In the genomic region with DNA sequence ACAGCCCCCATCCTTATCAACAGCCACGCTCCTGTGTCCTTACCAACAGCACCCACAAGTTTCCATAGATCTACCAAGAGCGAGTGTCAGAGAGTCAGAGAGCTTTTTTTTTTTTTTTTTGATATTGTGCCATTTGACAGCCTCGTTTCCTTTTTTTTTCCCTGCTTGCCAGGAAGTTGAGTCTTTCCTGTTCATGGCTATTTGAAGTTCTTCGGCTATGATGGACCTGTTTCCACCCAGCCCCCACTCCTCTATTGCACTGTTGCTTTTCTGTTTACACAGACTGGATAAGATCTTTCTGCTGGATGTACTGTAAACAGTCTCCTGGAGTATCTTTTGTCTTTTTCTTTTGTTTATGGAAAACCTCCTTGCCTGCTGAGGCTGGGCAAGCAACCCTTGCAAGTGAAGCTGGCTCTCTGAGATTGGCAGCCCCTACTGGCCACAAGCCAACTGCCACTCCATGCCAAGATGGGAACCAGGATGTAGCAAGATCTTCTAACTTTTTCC, we compare ENCODE assay signal across 9 mouse cellular contexts.
DNase-seq lines count a peak whose midpoint lies in the region; ATAC-seq and TF ChIP-seq lines count a peak whose summit lies in the region.
"Had no signal": no experiment of that assay in that cellular context is flagged by ENCODE, and none has a peak within 500 bp of the region (broad histone marks: within the 10 kb centered on the region; RNA-seq: fewer than 3 reads in every experiment).

No protein-coding gene starts in this region.

- H3K4me3 ChIP-seq in kidney, embryonic 14.5 days (ENCODE audit: low read length) = no peak overlapping the region
- H3K4me3 ChIP-seq in hindbrain, embryonic 10.5 days = no peak overlapping the region
- no peak overlapping the region for H3K4me3 ChIP-seq in left cerebral cortex, adult 2 months
- H3K4me3 ChIP-seq: megakaryocyte, embryonic 14.5 days had no signal

- no peaks in the 10 kb centered on the region for H3K4me1 ChIP-seq in kidney, embryonic 14.5 days (ENCODE audit: control insufficient read depth, insufficient read depth, low read length)
- H3K4me1 ChIP-seq in hindbrain, embryonic 10.5 days (replicated peaks) = no peaks in the 10 kb centered on the region

- H3K36me3 ChIP-seq in kidney, embryonic 14.5 days (ENCODE audit: control insufficient read depth, insufficient read depth, low read length) = no peaks in the 10 kb centered on the region
- H3K36me3 ChIP-seq in hindbrain, embryonic 10.5 days = no peaks in the 10 kb centered on the region

- ATAC-seq in kidney, embryonic 14.5 days (ENCODE audit: low FRiP score, low TSS enrichment) = no peak

- no peaks in the 10 kb centered on the region for H3K9me3 ChIP-seq in kidney, embryonic 14.5 days (ENCODE audit: control insufficient read depth, low read length)
- no peaks in the 10 kb centered on the region; the same call in 1 of the 2 replicates for H3K9me3 ChIP-seq in hindbrain, embryonic 10.5 days

- H3K27me3 ChIP-seq in kidney, embryonic 14.5 days (ENCODE audit: control insufficient read depth, insufficient read depth, low read length) = no peaks in the 10 kb centered on the region
- no peaks in the 10 kb centered on the region for H3K27me3 ChIP-seq in hindbrain, embryonic 10.5 days (ENCODE audit: insufficient read depth, poor library complexity, severe bottlenecking)
- H3K27me3 ChIP-seq: megakaryocyte, embryonic 14.5 days had no signal

- H3K27ac ChIP-seq in kidney, embryonic 14.5 days (ENCODE audit: low read depth, low read length) = no peak overlapping the region
- no peak overlapping the region for H3K27ac ChIP-seq in hindbrain, embryonic 10.5 days
- H3K27ac ChIP-seq in left cerebral cortex, adult 2 months = no peak overlapping the region

- peak; percentile 46 for DNase-seq in kidney, adult 11 months
- peak; percentile 12 for DNase-seq in CD4-positive helper T cell, adult 2 months (ENCODE audit: low read depth, low spot score)
- DNase-seq in NIH3T3 (ENCODE audit: low read depth) = peak; percentile 5
- DNase-seq in kidney, postnatal 25 days = peak; percentile 47 to 60
- DNase-seq in hindbrain, embryonic 10.5 days (ENCODE audit: low spot score) = no peak
- DNase-seq in neural tube, embryonic 10.5 days (ENCODE audit: extremely low spot score, low spot score) = no peak
- no peak for DNase-seq in left cerebral cortex, adult 2 months (ENCODE audit: extremely low spot score in 1 of 2, low spot score in 2 of 2)

- H3K4me2 ChIP-seq in kidney, embryonic 14.5 days (replicated peaks; ENCODE audit: low read depth, low read length) = no peak overlapping the region

- no peak overlapping the region for H3K9ac ChIP-seq in kidney, embryonic 14.5 days (ENCODE audit: low read depth, low read length)

- 73% methylated on average over 4 of the region's 4 CpGs for WGBS in kidney, embryonic 14.5 days
- WGBS in hindbrain, embryonic 10.5 days = 61% methylated on average over 4 of the region's 4 CpGs

- no peak for TF ChIP-seq CTCF in left cerebral cortex, adult 2 months (IDR thresholded peaks at IDR 0.05)

- intact Hi-C loops in left cerebral cortex, adult 2 months (cut with DNase I) = no loop called here

Comparison
In these comparisons a context has a peak if more than half of its experiments do, and no peak if none do; other contexts are left out.
1. DNase-seq: peak in kidney, adult 11 months (single experiment), CD4-positive helper T cell, adult 2 months (single experiment), NIH3T3 (single experiment) and kidney, postnatal 25 days (2 of 2); none in hindbrain, embryonic 10.5 days (single experiment), neural tube, embryonic 10.5 days (single experiment) and left cerebral cortex, adult 2 months (0 of 2).